15 mouse cellular contexts compared by ENCODE assay signal in genomic region chr4:89400342-89400741, GRCm38 (mm10).
"Had no signal": no experiment of that assay in that cellular context is flagged by ENCODE, and none has a peak within 500 bp of the region (broad histone marks: within the 10 kb centered on the region; RNA-seq: fewer than 3 reads in every experiment).

No protein-coding gene starts in this region.

- DNase-seq: liver, postnatal 0 days; lung, embryonic 14.5 days; lung, postnatal 10 days; lung, postnatal 4 days; midbrain, embryonic 14.5 days; right cerebral cortex, postnatal 14 days; spleen, adult 18-20 months; thymus, adult 18-20 months; thymus, postnatal 36 days had no signal

- H3K27me3 ChIP-seq: liver, embryonic 15.5 days; midbrain, embryonic 12.5 days; neural tube, embryonic 13.5 days; neural tube, embryonic 15.5 days had no signal

- H3K9me3 ChIP-seq: liver, embryonic 15.5 days; midbrain, embryonic 10.5 days; midbrain, embryonic 12.5 days; neural tube, embryonic 13.5 days; neural tube, embryonic 15.5 days had no signal

- H3K36me3 ChIP-seq: liver, embryonic 15.5 days; midbrain, embryonic 10.5 days; midbrain, embryonic 12.5 days; neural tube, embryonic 13.5 days; neural tube, embryonic 15.5 days had no signal

- H3K4me2 ChIP-seq: liver, embryonic 15.5 days; lung, embryonic 14.5 days; midbrain, embryonic 12.5 days; neural tube, embryonic 13.5 days; neural tube, embryonic 15.5 days had no signal

- H3K4me3 ChIP-seq: liver, embryonic 15.5 days; midbrain, embryonic 10.5 days; midbrain, embryonic 12.5 days; myocyte; neural tube, embryonic 13.5 days; neural tube, embryonic 15.5 days had no signal

- H3K9ac ChIP-seq: liver, embryonic 15.5 days; liver, postnatal 0 days; lung, embryonic 14.5 days; midbrain, embryonic 12.5 days; neural tube, embryonic 13.5 days; neural tube, embryonic 15.5 days had no signal

- H3K27ac ChIP-seq: liver, embryonic 15.5 days; midbrain, embryonic 10.5 days; midbrain, embryonic 12.5 days; neural tube, embryonic 13.5 days; neural tube, embryonic 15.5 days had no signal

- H3K4me1 ChIP-seq: liver, embryonic 15.5 days; midbrain, embryonic 10.5 days; midbrain, embryonic 12.5 days; neural tube, embryonic 13.5 days; neural tube, embryonic 15.5 days had no signal
